ENCODE assay signal across 20 mouse cellular contexts in the genomic region with DNA sequence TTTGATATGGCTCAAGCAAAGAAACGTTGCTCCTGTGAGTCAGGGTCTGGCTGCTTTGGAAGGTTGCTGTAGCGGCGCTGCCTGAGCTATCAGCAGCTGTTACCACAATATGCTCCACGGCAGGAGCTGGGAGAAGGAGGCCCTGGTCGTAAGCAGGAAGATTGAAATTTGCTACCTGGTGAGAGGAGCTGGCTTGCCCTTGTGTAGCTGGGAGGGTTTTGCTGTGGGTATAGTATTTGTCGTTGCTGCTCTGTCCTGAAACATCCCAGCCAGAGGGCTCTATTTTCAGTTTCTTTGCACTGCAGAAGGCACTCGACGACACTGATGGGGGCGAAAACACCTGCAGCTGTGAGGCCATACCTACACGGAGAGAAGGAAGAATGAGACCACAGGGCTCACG. TPM values are rescaled to one million over a fixed set of nuclear protein-coding genes. Genes with fewer than 3 reads are reported as not detected.
DNase-seq lines count a peak whose midpoint lies in the region; ATAC-seq and TF ChIP-seq lines count a peak whose summit lies in the region.
"Had no signal": no experiment of that assay in that cellular context is flagged by ENCODE, and none has a peak within 500 bp of the region (broad histone marks: within the 10 kb centered on the region; RNA-seq: fewer than 3 reads in every experiment).

No protein-coding gene starts in this region.

- H3K4me3 ChIP-seq in heart, postnatal 0 days (ENCODE audit: low read depth, low read length), result 0 out of 2 replicates have a peak overlapping the region, but pooled peaks have one; percentile 1
- H3K4me3 ChIP-seq in heart, embryonic 10.5 days, result no peak overlapping the region
- H3K4me3 ChIP-seq: heart, embryonic 12.5 days; myocyte had no signal

- ATAC-seq in heart, postnatal 0 days (ENCODE audit: insufficient read depth, low read depth), result no peak
- ATAC-seq: hindbrain, postnatal 0 days; Patski had no signal

- DNase-seq in heart, postnatal 0 days (ENCODE audit: low spot score), result no peak
- DNase-seq in heart, embryonic 10.5 days (ENCODE audit: low spot score), result no peak
- DNase-seq in brain, embryonic 14.5 days (ENCODE audit: low read depth), result peak; percentile 5
- peak; percentile 86 for DNase-seq in cerebellum, adult 9-11 months
- peak; percentile 46 to 70 for DNase-seq in thymus, adult 18-20 months
- no peak for DNase-seq in gastrocnemius, postnatal 14 days
- DNase-seq in lung, postnatal 4 days, result no peak
- DNase-seq in ovary, postnatal 10 days (ENCODE audit: low spot score), result no peak
- DNase-seq: adrenal gland, adult 2 months; liver; lung, embryonic 14.5 days had no signal

- no peak for TF ChIP-seq EP300 in heart, postnatal 0 days (IDR thresholded peaks at IDR 0.05; ENCODE audit: low read depth)

- H3K27ac ChIP-seq in heart, postnatal 0 days (ENCODE audit: low read depth), result peak overlapping the region; percentile 20; the same call in 1 of the 2 replicates
- H3K27ac ChIP-seq in heart, embryonic 10.5 days, result no peak overlapping the region
- H3K27ac ChIP-seq: hindbrain, postnatal 0 days; kidney, postnatal 0 days had no signal

- peaks cover 22% of the 10 kb centered on the region for H3K4me1 ChIP-seq in heart, postnatal 0 days (ENCODE audit: control insufficient read depth, insufficient read depth)
- peaks cover 9% of the 10 kb centered on the region for H3K4me1 ChIP-seq in heart, embryonic 10.5 days

- no peaks in the 10 kb centered on the region for H3K27me3 ChIP-seq in heart, postnatal 0 days (ENCODE audit: control insufficient read depth, insufficient read depth, low read length)
- H3K27me3 ChIP-seq in heart, embryonic 10.5 days (ENCODE audit: insufficient read depth, poor library complexity, severe bottlenecking), result no peaks in the 10 kb centered on the region
- H3K27me3 ChIP-seq: heart, embryonic 12.5 days; Patski had no signal

- H3K36me3 ChIP-seq in heart, postnatal 0 days (replicated peaks; ENCODE audit: control insufficient read depth, insufficient read depth, low read length), result peaks cover 20% of the 10 kb centered on the region; the same call in 1 of the 2 replicates
- peaks cover 25% of the 10 kb centered on the region for H3K36me3 ChIP-seq in heart, embryonic 10.5 days

- no peak for TF ChIP-seq CTCF in heart, postnatal 0 days (IDR thresholded peaks at IDR 0.05; ENCODE audit: low read depth)
- TF ChIP-seq CTCF in brain, embryonic 14.5 days (IDR thresholded peaks at IDR 0.05; ENCODE audit: borderline replicate concordance, extremely low read depth, insufficient read depth, insufficient read length), result no peak

- H3K4me2 ChIP-seq in heart, postnatal 0 days (ENCODE audit: low read depth, low read length), result no peak overlapping the region
- H3K4me2 ChIP-seq: heart, embryonic 12.5 days; lung, embryonic 14.5 days had no signal

- no peaks in the 10 kb centered on the region for H3K9me3 ChIP-seq in heart, postnatal 0 days (replicated peaks; ENCODE audit: control insufficient read depth, low read length)
- no peaks in the 10 kb centered on the region for H3K9me3 ChIP-seq in heart, embryonic 10.5 days
- H3K9me3 ChIP-seq: heart, embryonic 12.5 days had no signal

- intact Hi-C loops in gastrocnemius, postnatal 14 days (cut with DNase I; ENCODE audit: low total_unique reads), result no loop called here

- H3K9ac ChIP-seq in heart, postnatal 0 days (replicated peaks; ENCODE audit: low read depth, low read length), result no peak overlapping the region
- H3K9ac ChIP-seq: heart, embryonic 12.5 days; lung, embryonic 14.5 days had no signal

- WGBS in heart, postnatal 0 days, result 70% methylated on average over 11 of the region's 11 CpGs
- WGBS in heart, embryonic 10.5 days, result 88% methylated on average over 11 of the region's 11 CpGs

- no peak for TF ChIP-seq POLR2A in brain, embryonic 14.5 days (IDR thresholded peaks at IDR 0.05; ENCODE audit: borderline replicate concordance, extremely low read depth, insufficient read depth, insufficient read length, poor library complexity, severe bottlenecking)

RNA-seq across cellular contexts. Expression of gene Hipk1, which starts 13.4 kb away (rescaled TPM):
- total RNA-seq in heart, postnatal 0 days (2014; rRNA removed; ENCODE audit: low replicate concordance), result 56.9 and 61.1 TPM in 2 replicates
- 6.1 and 7.0 TPM in 2 replicates for polyA plus RNA-seq in heart, postnatal 0 days (2015; fragmentation: Nextera tagmentation; extraction: Ambion mirVana)
- polyA plus RNA-seq in heart, embryonic 10.5 days (2016; fragmentation: Nextera tagmentation; extraction: Ambion mirVana), result 8.2 and 9.5 TPM in 2 replicates
- 28.5 and 45.8 TPM in 2 replicates for polyA plus RNA-seq in brain, embryonic 14.5 days (2012; rRNA removed)
- 10 to 100 TPM; 45.8 to 71.0 TPM for total RNA-seq in gastrocnemius, postnatal 14 days (2021)

RNA-seq across cellular contexts. Expression of gene Dclre1b, which starts 31.3 kb away (rescaled TPM):
- total RNA-seq in heart, postnatal 0 days (2014; rRNA removed; ENCODE audit: low replicate concordance), result 3.5 and 3.9 TPM in 2 replicates
- polyA plus RNA-seq in heart, postnatal 0 days (2015; fragmentation: Nextera tagmentation; extraction: Ambion mirVana), result 13.5 and 14.2 TPM in 2 replicates
- 25.7 and 25.8 TPM in 2 replicates for polyA plus RNA-seq in heart, embryonic 10.5 days (2016; fragmentation: Nextera tagmentation; extraction: Ambion mirVana)
- polyA plus RNA-seq in brain, embryonic 14.5 days (2012; rRNA removed), result 12.5 and 14.4 TPM in 2 replicates
- total RNA-seq in gastrocnemius, postnatal 14 days (2021), result 1 to 10 TPM; 3.7 to 7.1 TPM

RNA-seq across cellular contexts. Expression of gene Ap4b1, which starts 31.4 kb away (rescaled TPM):
- total RNA-seq in heart, postnatal 0 days (2014; rRNA removed; ENCODE audit: low replicate concordance), result 14.5 and 38.1 TPM in 2 replicates
- polyA plus RNA-seq in heart, postnatal 0 days (2015; fragmentation: Nextera tagmentation; extraction: Ambion mirVana), result 14.5 and 14.9 TPM in 2 replicates
- 20.3 and 20.8 TPM in 2 replicates for polyA plus RNA-seq in heart, embryonic 10.5 days (2016; fragmentation: Nextera tagmentation; extraction: Ambion mirVana)
- polyA plus RNA-seq in brain, embryonic 14.5 days (2012; rRNA removed), result 20.8 and 25.0 TPM in 2 replicates
- 10 to 100 TPM in 1 of 2 experiments, 1 to 10 TPM in 1; 8.6 to 10.6 TPM for total RNA-seq in gastrocnemius, postnatal 14 days (2021)

RNA-seq across cellular contexts. Expression of gene Gm43064, which starts 31.4 kb away (rescaled TPM):
- total RNA-seq in heart, postnatal 0 days (2014; rRNA removed; ENCODE audit: low replicate concordance), result 0.50 TPM in 1 of 2 replicates, not detected in the other
- polyA plus RNA-seq in heart, postnatal 0 days (2015; fragmentation: Nextera tagmentation; extraction: Ambion mirVana), result 0.37 TPM in 1 of 2 replicates, not detected in the other
- polyA plus RNA-seq in heart, embryonic 10.5 days (2016; fragmentation: Nextera tagmentation; extraction: Ambion mirVana), result not detected in 2 replicates
- 0.53 and 0.66 TPM in 2 replicates for polyA plus RNA-seq in brain, embryonic 14.5 days (2012; rRNA removed)
- total RNA-seq in gastrocnemius, postnatal 14 days (2021), result under 1 TPM in 1 of 2 experiments, not detected in 1; 0.11 TPM
- total RNA-seq: left cerebral cortex, postnatal 10 days; megakaryocyte-erythroid progenitor cell, adult 5-6 weeks had no signal
- polyA plus RNA-seq: adrenal gland, adult 2 months; embryonic facial prominence, embryonic 11.5 days had no signal

RNA-seq across cellular contexts. Expression of gene Gm10964, which starts 38.8 kb away (rescaled TPM):
- total RNA-seq in heart, postnatal 0 days (2014; rRNA removed; ENCODE audit: low replicate concordance), result not detected in 2 replicates
- not detected in 2 replicates for polyA plus RNA-seq in heart, postnatal 0 days (2015; fragmentation: Nextera tagmentation; extraction: Ambion mirVana)
- not detected in 2 replicates for polyA plus RNA-seq in heart, embryonic 10.5 days (2016; fragmentation: Nextera tagmentation; extraction: Ambion mirVana)
- polyA plus RNA-seq in brain, embryonic 14.5 days (2012; rRNA removed), result not detected in 2 replicates
- not detected for total RNA-seq in gastrocnemius, postnatal 14 days (2021)
- total RNA-seq: adrenal gland, adult 2 months; gastrocnemius, adult 18-20 months; hindbrain, postnatal 0 days; left cerebral cortex, postnatal 10 days; megakaryocyte-erythroid progenitor cell, adult 5-6 weeks had no signal
- polyA plus RNA-seq: adrenal gland, adult 2 months; embryonic facial prominence, embryonic 11.5 days; heart, embryonic 12.5 days; hindbrain, postnatal 0 days; kidney, postnatal 0 days; lung, embryonic 14.5 days; myocyte; Patski had no signal

Comparison
In these comparisons a context has a peak if more than half of its experiments do, and no peak if none do; other contexts are left out.
1. DNase-seq: peak in brain, embryonic 14.5 days (single experiment), cerebellum, adult 9-11 months (single experiment) and thymus, adult 18-20 months (2 of 2); none in heart, postnatal 0 days (single experiment), heart, embryonic 10.5 days (single experiment), gastrocnemius, postnatal 14 days (single experiment), lung, postnatal 4 days (0 of 2) and ovary, postnatal 10 days (single experiment).